Mouse (Mus musculus) adrenal gland, postnatal 4 days (tissue): ENCODE measurements around the gene Acadvl. TPM values are rescaled to one million over a fixed set of nuclear protein-coding genes. Genes with fewer than 3 reads are reported as not detected.
A peak's percentile ranks its signal among the peaks of the same experiment; 100 is the strongest.

ENCODE experiments used
- DNase-seq, 2 experiments: peaks; one replicate each; pipeline ENCODE4 v3.0.0; 2021 to 2022; ENCODE audit warnings: low spot score in 2 of 2, mixed read lengths in 2 of 2
- long read RNA-seq, 2 experiments: library from polyadenylated mRNA; stranded (forward); transcript quantifications; one replicate each; pipeline ENCODE4 v2.0.0; 2021
- total RNA-seq, 2 experiments: library from RNA; stranded (reverse); gene quantifications; 2 replicates each; pipeline ENCODE4 v1.2.3; 2021

The Acadvl gene
- 100 to 1,000 TPM; 295 to 378 TPM for total RNA-seq
- long read RNA-seq, experiment 1, transcript Acadvl-201 (19 exons, 2,020 nt), result minor isoform, 12 of 287 reads
- long read RNA-seq, experiment 1, transcript Acadvl-202 (20 exons, 2,168 nt), result major isoform, 228 of 287 reads
- long read RNA-seq, experiment 1, partial matches to known transcripts, result 24 of 287 reads
- long read RNA-seq, experiment 1, other reads (novel, unspliced or antisense), result 22 of 287 reads
- long read RNA-seq, experiment 2, transcript Acadvl-201 (19 exons, 2,020 nt), result minor isoform, 14 of 477 reads
- long read RNA-seq, experiment 2, transcript Acadvl-202 (20 exons, 2,168 nt), result major isoform, 388 of 477 reads
- long read RNA-seq, experiment 2, partial matches to known transcripts, result 35 of 477 reads
- long read RNA-seq, experiment 2, other reads (novel, unspliced or antisense), result 38 of 477 reads

DNA sequence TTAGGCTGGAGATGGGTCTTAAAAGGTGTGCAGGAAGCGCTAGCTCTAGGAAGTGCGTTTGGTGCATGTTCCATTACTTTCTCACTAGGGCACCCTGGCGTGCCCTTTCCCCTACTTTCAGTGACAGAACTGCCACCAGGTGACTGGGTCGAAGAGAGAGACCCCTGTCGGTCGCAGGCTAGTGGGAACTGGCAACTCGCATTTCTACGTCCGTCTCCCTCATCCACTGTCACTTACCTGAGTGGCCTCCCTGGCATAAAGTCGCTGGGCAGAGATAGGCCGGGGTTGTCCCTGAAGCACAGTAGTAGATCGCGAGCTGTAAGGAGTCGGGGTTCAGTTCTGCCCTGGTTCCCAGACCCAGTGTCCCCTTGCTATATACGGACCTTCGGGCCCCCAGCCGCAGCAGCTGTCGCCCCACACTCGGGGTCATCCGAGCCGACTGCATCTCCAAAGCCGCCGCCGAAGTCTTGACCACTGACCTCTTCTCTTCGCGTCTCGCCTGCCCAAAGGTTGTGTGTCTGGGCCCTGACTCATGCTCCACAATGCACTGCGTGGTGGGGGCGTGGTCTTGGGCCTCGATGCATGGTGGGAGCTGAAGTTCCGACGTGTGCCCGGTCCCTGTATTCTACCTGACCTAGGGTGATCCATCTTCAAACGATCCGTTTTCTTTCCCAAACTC is at the start of gene Acadvl:
Acadvl (minus strand) TSS at position 532 of the 679 bp plus-strand sequence.
- DNase-seq, result peak; percentile 75 to 81

DNA sequence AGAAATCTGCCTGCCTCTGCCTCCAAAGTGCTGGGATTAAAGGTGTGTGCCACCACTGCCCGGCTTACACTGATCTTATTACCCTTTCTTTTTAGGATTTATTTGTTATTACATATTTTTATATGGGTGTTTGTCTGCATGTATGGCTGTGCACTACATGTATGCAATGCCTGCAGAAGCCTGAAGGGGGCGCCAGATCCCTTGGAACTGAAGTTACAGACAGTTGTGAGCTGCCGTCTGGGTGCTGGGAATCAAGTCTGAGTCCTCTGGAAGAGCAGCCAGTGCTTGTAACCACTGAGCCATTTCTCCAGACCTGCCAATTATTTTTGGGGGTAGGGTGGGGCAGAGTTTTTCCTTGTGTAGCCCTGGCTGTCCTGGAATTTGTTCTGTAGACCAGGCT is 47.8 kb upstream of the Acadvl start:
- DNase-seq, result no peak

DNA sequence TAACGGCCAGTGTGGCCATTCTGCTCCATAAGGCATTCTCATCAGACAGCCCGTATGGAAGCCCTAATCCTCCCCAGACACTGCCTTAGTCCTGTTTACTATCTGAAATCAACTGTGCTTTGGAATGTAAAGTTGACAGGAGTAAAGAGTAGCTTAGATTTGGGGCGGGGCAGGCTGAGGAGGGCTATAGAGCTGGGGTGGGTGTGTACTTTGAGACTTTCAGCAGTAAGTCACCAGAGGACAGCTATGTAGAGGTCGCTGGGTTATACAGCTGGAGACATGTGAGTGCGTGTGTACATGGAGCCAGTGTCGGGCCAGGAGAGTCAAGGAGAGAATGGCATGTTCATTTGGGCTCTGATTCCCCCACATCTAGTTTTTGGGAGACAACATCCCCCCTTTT is 44.7 kb upstream of the Acadvl start:
- no peak for DNase-seq

DNA sequence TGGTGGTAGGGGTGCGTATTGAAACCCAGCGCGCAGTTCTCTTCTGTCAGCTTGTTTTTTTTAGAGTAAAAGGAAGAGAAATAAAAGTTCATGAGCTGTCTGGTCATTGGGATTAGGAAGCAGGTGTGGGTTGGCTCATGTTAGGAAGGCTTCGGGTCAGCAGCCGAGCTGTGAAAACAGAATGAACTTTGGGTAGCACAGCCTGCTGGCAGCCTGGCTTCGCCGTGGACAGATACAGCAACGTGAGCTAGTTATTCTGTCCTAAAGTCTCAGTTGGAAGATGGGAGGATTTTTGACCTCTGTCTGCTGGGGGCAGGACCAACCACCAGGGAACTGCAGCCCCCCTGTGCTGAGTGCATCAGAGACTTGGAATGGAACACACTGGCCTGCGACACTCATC is 42.6 kb upstream of the Acadvl start:
- DNase-seq, result no peak

DNA sequence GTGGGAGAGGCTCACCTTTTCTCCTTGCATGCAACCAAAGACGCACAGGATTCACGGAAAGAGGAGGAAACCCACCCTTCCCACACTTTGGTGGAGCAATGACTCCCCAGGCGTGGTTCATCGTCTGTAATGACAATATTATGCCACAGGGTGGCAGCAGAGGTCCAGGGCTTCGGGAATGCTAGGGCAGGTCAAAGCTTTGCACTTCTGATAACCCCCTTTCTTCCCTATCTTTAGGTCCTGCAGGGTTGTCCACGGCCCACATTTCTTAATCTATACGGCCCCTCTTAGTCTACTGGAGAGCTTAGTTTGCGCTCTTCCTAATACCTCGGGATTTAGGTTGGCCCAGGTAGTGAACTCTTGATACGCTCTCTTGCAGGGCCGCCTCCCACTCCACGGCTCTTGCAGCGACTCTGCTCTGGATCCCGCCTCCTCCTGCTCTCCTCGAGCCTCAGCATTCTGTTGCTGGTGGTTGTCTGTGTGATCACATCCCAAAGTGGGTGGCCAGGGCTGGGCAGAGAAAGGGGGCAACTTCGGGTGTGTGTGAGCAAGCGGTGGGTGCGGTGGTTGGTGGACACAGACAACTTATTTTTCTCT is 40.5 kb upstream of the Acadvl start:
- DNase-seq, result peak; percentile 51 to 69

DNA sequence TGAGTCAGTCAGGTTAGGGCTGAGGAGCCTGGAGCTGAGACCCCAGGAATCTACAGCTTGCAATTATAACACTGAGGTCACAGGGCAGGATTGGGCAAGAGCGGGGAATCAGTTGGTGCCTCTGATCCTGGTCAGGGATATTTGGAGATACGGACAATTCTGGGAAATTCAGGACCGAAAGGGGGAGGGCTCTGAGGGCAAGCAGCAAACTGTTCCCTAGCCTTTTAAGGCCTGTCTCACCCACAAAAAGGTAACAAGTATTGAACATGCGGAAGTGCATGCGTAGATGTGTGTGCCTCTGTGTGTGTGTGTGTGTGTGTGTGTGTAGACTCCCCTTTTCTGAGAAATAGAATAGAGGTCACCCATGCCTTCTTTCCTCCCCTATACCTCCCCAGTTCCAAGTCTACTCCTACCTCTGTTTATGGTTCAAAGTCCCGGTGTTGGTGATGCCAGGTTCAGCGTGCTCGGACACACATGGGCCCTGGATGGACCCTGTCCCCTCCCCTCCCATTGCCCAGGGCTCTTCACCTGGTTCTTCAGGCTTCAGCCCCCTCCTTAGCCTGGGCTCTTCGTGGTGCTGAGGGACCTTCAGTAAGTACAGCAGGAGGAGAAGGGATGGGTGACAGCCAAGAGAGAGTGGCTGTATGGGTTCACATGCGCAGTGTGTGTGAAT is 38.8 kb upstream of the Acadvl start, which contains the start of gene Asgr1:
Asgr1 (plus strand) TSS at position 188 of the 673 bp plus-strand sequence.
- no peak for DNase-seq

DNA sequence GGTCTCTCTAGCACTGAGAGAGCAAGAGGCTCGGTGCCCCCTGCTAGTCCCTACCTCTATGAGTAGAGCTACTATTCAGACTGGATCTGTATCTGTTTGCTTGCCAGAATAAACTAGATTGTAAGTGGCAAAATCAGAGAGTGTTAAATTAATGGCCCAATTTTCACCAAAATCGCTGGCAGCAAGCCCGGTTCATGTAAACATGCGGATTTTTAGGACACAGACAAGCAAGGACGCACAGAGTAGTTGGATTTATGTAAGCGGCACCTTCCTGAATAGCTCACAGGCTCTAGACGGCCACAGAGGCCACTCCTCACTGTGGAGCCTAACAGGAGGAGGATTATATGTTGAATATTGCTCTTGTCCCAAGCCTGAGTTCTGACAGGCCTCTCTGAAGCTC is 37.9 kb upstream of the Acadvl start:
- DNase-seq, result no peak

DNA sequence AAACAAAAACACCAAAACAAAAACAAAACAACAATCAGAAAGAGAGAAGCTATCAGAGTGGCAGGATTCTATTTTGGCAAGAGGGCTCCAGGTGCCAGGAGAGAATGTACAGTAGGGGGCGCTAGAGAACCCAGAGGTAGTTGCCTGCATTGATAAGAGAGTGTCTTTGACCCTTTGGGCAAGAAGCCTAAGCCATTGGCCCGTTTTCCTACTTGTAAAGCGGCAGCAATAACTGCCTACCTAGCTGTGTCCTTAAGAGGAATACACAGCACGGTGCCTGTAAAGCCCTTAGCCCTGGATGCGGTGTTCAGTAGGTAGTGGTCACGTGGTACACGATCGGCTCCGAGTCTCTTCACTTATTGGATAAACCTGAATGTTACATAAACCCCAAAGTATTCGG is 34.6 kb upstream of the Acadvl start:
- DNase-seq, result no peak

DNA sequence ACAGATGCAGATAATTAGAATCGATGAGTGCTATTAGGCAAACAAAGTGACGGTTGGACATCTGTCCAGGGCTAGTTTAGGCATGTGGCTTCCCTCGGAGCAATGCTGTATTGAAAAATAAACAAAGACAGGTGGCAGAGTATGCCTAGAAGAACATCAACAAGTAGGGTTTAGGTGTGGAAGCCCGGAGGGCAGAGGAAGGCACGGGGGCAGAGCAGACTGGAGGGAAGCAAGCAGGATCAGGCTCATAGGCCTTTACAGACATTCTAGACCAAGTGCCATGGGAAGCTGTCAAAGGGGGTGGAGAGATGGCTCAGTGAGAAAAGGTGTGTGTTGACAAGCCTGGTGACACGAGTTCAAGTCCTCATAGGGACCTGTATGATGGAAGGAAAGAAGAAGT is 34.2 kb upstream of the Acadvl start:
- DNase-seq, result no peak

DNA sequence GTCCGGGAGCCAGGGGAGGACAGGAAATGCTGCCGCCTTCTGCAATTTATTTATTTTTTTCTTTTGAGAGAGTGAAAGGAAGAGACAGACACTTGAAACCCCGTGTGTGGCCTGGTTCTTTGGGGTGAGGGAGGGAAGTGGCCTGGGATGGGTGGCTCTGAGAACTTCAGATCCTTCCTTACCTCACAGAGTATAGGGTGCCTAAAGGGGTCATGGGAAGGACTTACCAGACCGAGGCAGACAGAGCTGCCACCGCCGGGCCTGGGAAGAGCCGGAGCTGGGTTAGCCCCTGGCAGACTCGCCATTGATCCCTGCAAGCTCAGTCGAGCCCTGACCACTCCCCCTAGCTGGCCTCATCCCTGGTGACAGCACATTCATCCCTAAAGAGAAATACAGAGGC is 30.2 kb upstream of the Acadvl start:
- DNase-seq, result no peak

DNA sequence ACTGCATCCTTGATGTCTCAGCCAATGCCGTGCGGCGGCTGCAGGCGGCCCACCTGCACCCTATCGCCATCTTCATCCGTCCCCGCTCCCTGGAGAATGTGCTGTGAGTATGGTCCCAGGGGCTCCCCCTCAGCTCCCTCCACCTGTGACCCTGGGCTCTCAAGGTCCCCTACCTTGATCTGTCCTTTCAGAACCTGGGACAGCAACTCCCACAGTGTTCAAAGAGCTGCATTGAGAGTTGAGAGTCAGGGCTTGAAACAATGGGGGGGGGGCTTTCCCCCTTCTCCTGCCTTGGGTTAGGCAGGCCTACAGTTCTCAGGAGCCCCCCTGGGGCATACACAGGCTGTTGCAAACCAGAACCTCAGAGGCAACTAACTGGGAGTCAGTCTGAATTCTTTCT is 28.5 kb upstream of the Acadvl start:
- no peak for DNase-seq

DNA sequence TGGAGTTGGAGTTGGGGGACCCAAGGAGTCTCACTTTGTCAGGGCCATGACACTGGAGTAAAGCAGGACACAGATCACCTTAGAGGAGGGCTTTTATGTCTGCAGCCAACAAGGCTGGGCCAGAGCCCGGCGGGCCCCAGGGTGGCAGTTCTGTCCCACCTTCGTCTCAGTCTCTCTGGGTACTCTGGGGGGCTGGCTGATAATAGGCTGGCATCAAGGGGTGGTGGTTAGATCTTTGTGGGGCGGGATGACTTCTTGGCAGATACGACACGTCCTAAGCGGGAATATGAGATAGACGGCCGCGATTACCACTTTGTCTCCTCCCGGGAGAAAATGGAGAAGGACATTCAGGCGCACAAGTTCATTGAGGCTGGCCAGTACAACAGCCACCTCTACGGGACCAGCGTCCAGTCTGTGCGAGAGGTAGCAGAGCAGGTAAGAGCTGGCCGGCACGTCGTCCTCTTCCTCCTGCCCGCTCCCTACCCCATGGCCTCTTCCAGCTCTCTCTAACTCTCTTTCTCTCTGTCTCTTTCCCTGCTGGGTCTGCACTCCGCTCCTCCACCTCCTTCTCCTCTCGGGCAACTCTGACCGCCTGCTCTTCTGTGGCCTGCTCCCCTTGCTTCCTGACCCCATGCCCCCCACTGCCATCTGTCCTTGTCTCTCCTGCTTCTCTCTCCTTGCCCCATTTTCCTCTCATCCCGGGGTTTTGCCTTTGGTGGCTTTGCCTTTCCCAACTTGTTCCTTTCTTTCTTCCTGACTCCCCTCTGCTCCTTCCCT is 27.3 kb upstream of the Acadvl start:
- DNase-seq, result no peak

DNA sequence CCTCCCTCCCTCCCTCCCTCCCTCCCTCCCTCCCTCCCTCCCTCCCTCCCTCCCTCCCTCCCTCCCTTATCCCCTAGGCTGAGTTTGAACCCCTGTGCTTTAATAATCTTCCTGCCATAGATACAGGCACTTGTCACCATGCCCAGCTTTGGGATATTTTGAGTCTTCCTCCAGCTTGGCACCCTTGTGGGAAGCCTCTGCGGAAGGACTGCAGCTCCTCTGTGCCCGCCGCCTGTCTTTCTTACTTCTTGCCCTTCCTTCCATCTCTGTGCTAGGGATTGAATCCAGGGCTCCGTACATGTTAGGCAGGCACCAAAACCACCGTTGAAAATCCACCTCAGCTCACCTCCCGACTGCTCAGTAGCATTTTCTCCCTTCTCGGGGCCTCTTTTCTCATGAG is 25.0 kb upstream of the Acadvl start:
- DNase-seq, result no peak

DNA sequence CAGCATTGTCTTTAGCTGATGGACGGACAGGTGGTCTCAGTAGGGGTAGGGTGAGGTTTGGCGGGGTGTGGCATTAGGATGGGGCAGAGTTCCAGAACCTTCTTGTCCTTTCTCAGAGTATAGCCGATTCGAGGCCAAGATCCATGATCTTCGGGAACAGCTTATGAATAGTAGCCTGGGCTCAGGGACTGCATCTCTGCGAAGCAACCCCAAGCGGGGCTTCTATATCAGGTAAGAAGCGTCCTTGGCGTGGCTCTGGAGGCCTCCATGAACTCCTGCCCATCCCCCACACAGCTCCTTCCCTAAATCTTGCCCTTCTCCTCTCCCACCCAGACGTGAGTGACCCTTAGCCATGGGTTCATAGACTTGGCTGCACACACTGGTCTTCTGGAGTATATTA is 24.4 kb upstream of the Acadvl start:
- DNase-seq, result no peak

DNA sequence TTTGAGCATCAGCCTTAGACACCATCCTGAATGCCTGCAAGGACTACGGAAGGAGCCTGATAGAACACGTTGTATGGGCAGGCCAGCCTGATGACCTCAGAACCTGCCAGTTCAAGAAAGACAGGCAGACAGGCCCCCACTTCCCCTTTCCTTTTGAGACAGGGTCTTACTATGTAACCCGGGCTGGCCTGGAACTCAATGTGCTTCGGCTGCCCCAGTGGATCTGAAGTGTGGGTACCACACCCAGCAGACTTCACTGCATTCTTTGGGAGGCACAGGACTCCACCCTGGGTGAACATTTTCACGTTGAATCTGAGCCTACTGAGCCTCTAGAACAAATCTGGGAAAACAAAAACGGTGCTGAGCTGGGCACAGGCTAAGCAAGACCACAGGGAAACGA is 23.0 kb upstream of the Acadvl start:
- no peak for DNase-seq

DNA sequence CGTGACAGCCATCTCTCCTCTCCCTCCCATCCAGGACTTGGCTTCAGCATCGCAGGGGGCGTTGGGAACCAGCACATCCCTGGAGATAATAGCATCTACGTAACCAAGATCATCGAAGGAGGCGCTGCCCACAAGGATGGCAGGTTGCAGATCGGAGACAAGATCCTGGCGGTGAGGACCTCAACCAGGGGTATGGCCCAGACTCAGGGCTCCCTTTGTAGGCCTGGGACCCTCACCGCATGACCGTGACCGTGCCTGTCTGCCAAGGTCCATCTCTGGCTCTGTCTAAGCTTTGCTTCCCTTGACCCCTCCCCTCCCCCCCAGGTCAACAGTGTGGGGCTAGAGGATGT is 16.1 kb upstream of the Acadvl start:
- no peak for DNase-seq

DNA sequence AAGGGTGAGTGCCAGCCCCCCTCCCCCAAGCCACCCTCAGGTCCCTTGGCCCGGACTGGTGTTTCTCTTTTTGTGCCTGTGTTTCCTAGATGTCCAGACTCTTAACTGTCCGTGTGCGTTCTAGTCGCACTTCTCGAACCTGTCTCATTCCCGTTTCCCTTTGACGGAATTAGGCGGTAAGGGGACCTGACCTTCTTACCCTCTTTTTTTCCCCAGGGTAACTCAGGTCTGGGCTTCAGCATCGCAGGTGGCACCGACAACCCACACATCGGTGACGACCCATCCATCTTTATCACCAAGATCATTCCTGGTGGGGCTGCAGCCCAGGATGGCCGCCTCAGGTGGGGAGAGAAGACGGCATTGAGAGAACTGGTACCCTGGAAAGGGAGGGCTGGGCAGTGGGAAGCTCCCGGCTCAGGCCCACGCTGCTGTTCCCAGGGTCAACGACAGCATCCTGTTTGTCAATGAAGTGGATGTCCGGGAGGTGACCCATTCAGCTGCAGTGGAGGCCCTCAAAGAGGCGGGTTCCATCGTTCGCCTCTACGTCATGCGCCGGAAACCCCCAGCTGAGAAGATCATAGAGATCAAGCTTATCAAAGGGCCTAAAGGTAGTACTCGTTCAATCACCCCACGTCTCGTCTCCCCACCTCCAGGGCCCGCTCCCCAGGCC is 15.6 kb upstream of the Acadvl start:
- DNase-seq, result no peak

DNA sequence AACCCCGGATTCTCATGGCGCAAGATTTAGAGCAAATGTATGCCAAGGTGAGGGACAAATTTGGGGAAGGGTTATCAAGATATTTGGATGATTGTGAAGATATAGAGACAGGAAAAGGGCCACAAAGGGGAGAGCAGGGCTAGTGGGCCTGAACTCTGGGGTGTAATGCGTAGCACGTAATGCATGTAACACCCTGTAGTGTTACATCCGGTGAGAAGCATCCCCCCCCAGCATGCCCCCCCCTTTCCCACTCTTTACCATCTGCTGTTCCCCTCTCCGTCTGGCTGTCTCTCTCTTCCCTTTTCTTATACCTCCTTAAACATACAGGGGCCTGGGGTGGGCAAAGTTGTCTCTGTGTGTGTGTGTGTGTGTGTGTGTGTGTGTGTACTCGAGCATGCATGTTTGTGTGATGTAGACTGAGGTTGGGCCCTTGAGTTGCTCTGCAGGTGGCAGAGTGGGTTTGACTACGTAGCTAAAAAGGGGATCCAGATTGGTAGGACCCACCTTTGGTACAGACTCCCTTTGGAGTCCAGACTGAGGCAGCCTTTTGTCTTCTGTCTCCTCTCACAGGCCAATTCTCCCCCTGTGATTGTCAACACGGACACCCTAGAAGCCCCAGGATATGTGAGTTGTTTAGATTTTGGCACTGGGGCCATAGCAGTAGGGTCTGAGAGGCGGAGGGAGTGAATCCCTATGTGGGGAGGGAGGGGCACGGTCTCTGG is 14.8 kb upstream of the Acadvl start:
- no peak for DNase-seq

DNA sequence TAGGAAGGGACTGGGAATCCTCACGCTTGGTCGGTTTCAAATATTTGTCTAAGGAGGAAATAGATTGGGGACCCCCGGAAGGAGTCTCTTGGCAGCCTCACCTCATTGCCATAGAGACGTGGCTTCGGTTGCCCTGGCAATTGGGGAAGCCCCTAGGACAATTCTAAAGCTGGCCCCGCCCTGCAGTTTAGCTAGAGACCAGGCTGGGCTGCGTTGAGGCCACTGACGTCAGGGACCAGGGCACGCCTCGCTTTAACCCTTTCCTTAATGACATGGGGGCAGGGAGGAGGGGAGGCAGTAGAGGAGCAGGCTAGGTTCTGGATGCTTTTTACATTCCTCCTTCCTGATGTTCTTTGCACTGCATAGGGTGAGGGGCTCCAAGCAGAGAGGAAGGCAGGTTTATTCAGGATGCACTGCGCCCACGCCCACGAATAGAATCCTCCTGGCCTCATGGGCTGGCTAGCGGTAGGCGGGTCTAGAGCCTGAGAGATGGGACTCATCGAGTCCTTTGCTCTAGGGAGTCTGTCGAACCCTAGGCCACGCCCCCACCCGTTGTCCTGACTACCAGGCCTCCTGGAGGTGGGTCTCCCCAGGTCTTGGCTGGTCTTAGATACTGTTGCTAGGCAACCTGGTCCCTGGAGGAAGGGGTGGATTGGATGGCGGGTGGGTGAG is 14.1 kb upstream of the Acadvl start:
- peak in 1 of 2 experiments; percentile 37 for DNase-seq
